Mouse (Mus musculus) MEL (cell line): ENCODE data around the gene Cdh23. TPM values are rescaled to one million over a fixed set of nuclear protein-coding genes. Genes with fewer than 3 reads are reported as not detected.

Experiments used
- DNase-seq: peaks from one replicate; pipeline ENCODE4 v3.0.0; 2011; ENCODE audit warnings: low read depth, low spot score
- H3K27ac ChIP-seq: 2 replicates; pipeline ENCODE4 v1.5.1; 2012; ENCODE audit warnings: low read depth, mild to moderate bottlenecking, control low read depth, low read length, moderate library complexity; ENCODE audit not compliant: control insufficient read depth
- H3K27me3 ChIP-seq, 2 experiments: fragments of 150-350 bp in 1 of 2; sonication (generic) in 1 of 2; 2 replicates each; pipeline ENCODE4 v1.6.1; 2012; ENCODE audit warnings: low read length in 2 of 2, mild to moderate bottlenecking in 2 of 2, improper control_type of control experiment in 1 of 2, moderate library complexity in 1 of 2; ENCODE audit not compliant: insufficient read depth in 2 of 2, control insufficient read depth in 1 of 2
- H3K36me3 ChIP-seq, 2 experiments: 2 replicates each; pipeline ENCODE4 v1.6.1; 2012 to 2014; ENCODE audit warnings: low read length in 2 of 2, improper control_type of control experiment in 1 of 2, inconsistent platforms in 1 of 2, mild to moderate bottlenecking in 1 of 2; ENCODE audit not compliant: insufficient read depth in 2 of 2, control insufficient read depth in 1 of 2
- H3K4me1 ChIP-seq, 2 experiments: fragments of 150-350 bp in 1 of 2; sonication (generic) in 1 of 2; 2 replicates each; pipeline ENCODE4 v1.6.1; 2012; ENCODE audit warnings: low read length in 2 of 2, improper control_type of control experiment in 1 of 2, mild to moderate bottlenecking in 1 of 2; ENCODE audit not compliant: insufficient read depth in 2 of 2, control insufficient read depth in 1 of 2
- H3K4me3 ChIP-seq, 2 experiments: fragments of 150-350 bp in 1 of 2; sonication (generic) in 1 of 2; 2 replicates each; pipeline ENCODE4 v1.5.1; 2012; ENCODE audit warnings: low read depth in 2 of 2, low read length in 2 of 2, mild to moderate bottlenecking in 2 of 2, moderate library complexity in 2 of 2, control low read depth in 1 of 2, improper control_type of control experiment in 1 of 2; ENCODE audit not compliant: control insufficient read depth in 1 of 2, insufficient read depth in 1 of 2
- H3K79me2 ChIP-seq: 2 replicates; pipeline ENCODE4 v1.6.1; 2012; ENCODE audit warnings: mild to moderate bottlenecking, low read length, moderate library complexity; ENCODE audit not compliant: control insufficient read depth, poor library complexity, insufficient read depth
- H3K9ac ChIP-seq: 2 replicates; pipeline ENCODE4 v1.6.1; 2012; ENCODE audit warnings: low read depth, mild to moderate bottlenecking, control low read depth, low read length, moderate library complexity; ENCODE audit not compliant: control insufficient read depth, poor library complexity, severe bottlenecking
- H3K9me3 ChIP-seq: fragments of 150-350 bp; sonication (generic); replicated peaks from 2 replicates; pipeline ENCODE4 v1.6.1; 2012; ENCODE audit warnings: mild to moderate bottlenecking, low read length, improper control_type of control experiment, moderate library complexity; ENCODE audit not compliant: insufficient read depth
- BHLHE40 ChIP-seq: IDR thresholded peaks from 2 replicates; pipeline ENCODE4 v1.6.1; 2012; ENCODE audit warnings: low read depth, mild to moderate bottlenecking, inconsistent platforms, low read length, improper control_type of control experiment, borderline replicate concordance
- E2F4 ChIP-seq: IDR thresholded peaks from 2 replicates; pipeline ENCODE4 v1.6.1; 2011; ENCODE audit warnings: low read depth, low read length, improper control_type of control experiment, borderline replicate concordance
- ELF1 ChIP-seq: IDR thresholded peaks from 2 replicates; pipeline ENCODE4 v1.6.1; 2014; ENCODE audit warnings: low read depth, mild to moderate bottlenecking, inconsistent platforms, low read length, improper control_type of control experiment, moderate library complexity
- GABPA ChIP-seq: IDR thresholded peaks from 2 replicates; pipeline ENCODE4 v1.6.1; 2012; ENCODE audit warnings: low read depth, mild to moderate bottlenecking, inconsistent platforms, low read length, improper control_type of control experiment, moderate library complexity
- GATA1 ChIP-seq: IDR thresholded peaks from 2 replicates; pipeline ENCODE4 v1.6.1; 2011; ENCODE audit warnings: low read depth, low read length, improper control_type of control experiment
- HCFC1 ChIP-seq: IDR thresholded peaks from 2 replicates; pipeline ENCODE4 v1.6.1; 2012; ENCODE audit warnings: low read depth, mild to moderate bottlenecking, inconsistent platforms, low read length, improper control_type of control experiment, moderate library complexity
- MYC ChIP-seq: IDR thresholded peaks from 2 replicates; pipeline ENCODE4 v1.6.1; 2011; ENCODE audit warnings: low read depth, mild to moderate bottlenecking, low read length, improper control_type of control experiment, moderate library complexity
- NELFE ChIP-seq: IDR thresholded peaks from 2 replicates; pipeline ENCODE4 v1.6.1; 2011; ENCODE audit warnings: low read depth, low read length, improper control_type of control experiment
- POLR2A ChIP-seq, 2 experiments: IDR thresholded peaks; 2 replicates each; pipeline ENCODE4 v1.6.1; 2011 to 2012; ENCODE audit warnings: low read length in 2 of 2, mild to moderate bottlenecking in 2 of 2, control low read depth in 1 of 2, improper control_type of control experiment in 1 of 2, low read depth in 1 of 2, moderate library complexity in 1 of 2; ENCODE audit not compliant: control insufficient read depth in 1 of 2, insufficient read depth in 1 of 2, poor library complexity in 1 of 2
- POLR2AphosphoS2 ChIP-seq: IDR thresholded peaks from 2 replicates; pipeline ENCODE4 v1.6.1; 2011; ENCODE audit warnings: low read length, improper control_type of control experiment
- RAD21 ChIP-seq: IDR thresholded peaks from 2 replicates; pipeline ENCODE4 v1.6.1; 2011; ENCODE audit warnings: mild to moderate bottlenecking, low read depth, low read length, improper control_type of control experiment
- SMC3 ChIP-seq: IDR thresholded peaks from 2 replicates; pipeline ENCODE4 v1.6.1; 2011; ENCODE audit warnings: low read depth, low read length, improper control_type of control experiment
- TAL1 ChIP-seq: IDR thresholded peaks from 2 replicates; pipeline ENCODE4 v1.6.1; 2012; ENCODE audit warnings: mild to moderate bottlenecking, inconsistent platforms, low read length, moderate library complexity, mixed read lengths
- TCF12 ChIP-seq: IDR thresholded peaks from 2 replicates; pipeline ENCODE4 v1.6.1; 2014; ENCODE audit warnings: low read depth, mild to moderate bottlenecking, inconsistent platforms, low read length, improper control_type of control experiment, moderate library complexity
- UBTF ChIP-seq: IDR thresholded peaks from 2 replicates; pipeline ENCODE4 v1.6.1; 2012; ENCODE audit warnings: low read depth, mild to moderate bottlenecking, inconsistent platforms, low read length, improper control_type of control experiment, moderate library complexity, borderline replicate concordance; ENCODE audit not compliant: insufficient read depth
- ZC3H11A ChIP-seq: IDR thresholded peaks from 2 replicates; pipeline ENCODE4 v1.6.1; 2012; ENCODE audit warnings: low read depth, mild to moderate bottlenecking, inconsistent platforms, low read length, improper control_type of control experiment
- ZNF384 ChIP-seq: IDR thresholded peaks from 2 replicates; pipeline ENCODE4 v1.6.1; 2012; ENCODE audit warnings: low read depth, mild to moderate bottlenecking, inconsistent platforms, low read length, improper control_type of control experiment
- polyA plus RNA-seq, 2 experiments: library from polyadenylated mRNA; stranded (reverse) in 1 of 2; unstranded in 1 of 2; fragments of >175 nt in 1 of 2; fragments of >200 nt in 1 of 2; gene quantifications; 2 replicates each; pipeline versions ENCODE4 v1.2.1 to v1.2.4; 2012; ENCODE audit warnings: low replicate concordance in 2 of 2, low read depth in 1 of 2; ENCODE audit not compliant: insufficient read length in 2 of 2, insufficient read depth in 1 of 2, missing spikeins in 1 of 2
- total RNA-seq: library from RNA; depleted of rRNA; stranded (reverse); fragments of 300-350 nt; gene quantifications from 2 replicates; pipeline ENCODE4 v1.2.3, GENCODE M21; 2012

The Cdh23 gene
- total and polyA plus RNA-seq, 3 experiments, result 0.04 TPM; not detected in 2

DNA sequence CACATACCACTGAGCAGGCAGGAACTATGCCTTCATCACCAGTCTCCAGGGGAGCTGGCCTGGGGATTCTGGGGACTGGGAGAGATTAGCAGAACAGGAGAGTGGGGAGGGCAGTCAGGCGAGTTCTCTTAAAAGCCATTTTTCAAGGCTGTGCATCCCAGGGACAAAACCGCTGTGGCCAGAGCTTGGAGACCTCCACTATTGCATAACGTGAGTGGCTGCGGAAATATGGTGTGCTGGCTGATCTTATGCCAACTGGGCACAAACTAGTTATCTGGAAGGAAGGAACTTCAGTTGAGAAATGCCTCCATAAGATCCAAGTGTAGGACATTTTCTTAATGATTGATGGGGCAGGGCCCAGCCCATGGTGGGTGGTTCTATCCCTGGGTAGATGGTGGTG is 42.6 kb downstream of the Cdh23 start:
- no peak for DNase-seq
- no peaks in the 10 kb centered on the region for H3K79me2 ChIP-seq
- no peaks in the 10 kb centered on the region for H3K9me3 ChIP-seq
- H3K9ac ChIP-seq, result no peak overlapping the region
- no peaks in the 10 kb centered on the region for H3K27me3 ChIP-seq
- H3K27ac ChIP-seq, result no peak overlapping the region
- H3K4me3 ChIP-seq, result no peak overlapping the region
- H3K4me1 ChIP-seq, result no peaks in the 10 kb centered on the region
- TF ChIP-seq NELFE (no peak), BHLHE40 (no peak), POLR2AphosphoS2 (no peak), HCFC1 (no peak), SMC3 (no peak), POLR2A (IDR thresholded peaks at IDR 0.05; ENCODE audit: control insufficient read depth in 1 of 2, insufficient read depth in 1 of 2, low read depth in 1 of 2, low read length in 2 of 2, poor library complexity in 1 of 2) (no peak), ELF1 (no peak), MYC (no peak), TAL1 (no peak), GATA1 (no peak), E2F4 (no peak), TCF12 (no peak), UBTF (no peak)
- no peaks in the 10 kb centered on the region for H3K36me3 ChIP-seq

- no peaks in the 10 kb centered on the region for H3K79me2 ChIP-seq
- no peak for TF ChIP-seq ZC3H11A
- no peak for TF ChIP-seq UBTF
- no peak for TF ChIP-seq GATA1
- no peak for TF ChIP-seq E2F4
- no peak for TF ChIP-seq GABPA
- no peak for TF ChIP-seq ZNF384
- TF ChIP-seq RAD21, result no peak
- no peak for TF ChIP-seq BHLHE40
- no peak for TF ChIP-seq NELFE
- TF ChIP-seq TAL1, result no peak
- TF ChIP-seq, all 39 proteins: peak for 0
- no peaks in the 10 kb centered on the region for H3K9me3 ChIP-seq
- DNase-seq, result no peak
- H3K27ac ChIP-seq, result no peak overlapping the region
- H3K36me3 ChIP-seq, result no peaks in the 10 kb centered on the region
- H3K4me1 ChIP-seq, result no peaks in the 10 kb centered on the region
- no peaks in the 10 kb centered on the region for H3K27me3 ChIP-seq
- H3K9ac ChIP-seq, result no peak overlapping the region
- H3K4me3 ChIP-seq, result no peak overlapping the region
These were observed 43.2 kb downstream of the Cdh23 start for GRCm38 (mm10) chr10:60653106-60653505.
